Mouse (Mus musculus) embryonic fibroblast, embryonic 13.5 days (primary cell): Measurements from ENCODE around the gene Pik3r5.

Experiments used
- CTCF ChIP-seq: IDR thresholded peaks from 2 replicates; pipeline ENCODE4 v1.5.1; 2011; ENCODE audit warnings: mild to moderate bottlenecking, control low read depth, low read length, moderate library complexity, borderline replicate concordance; ENCODE audit not compliant: insufficient read depth
- POLR2A ChIP-seq: IDR thresholded peaks from 2 replicates; pipeline ENCODE4 v1.6.1; 2011; ENCODE audit warnings: low read depth, mild to moderate bottlenecking, control low read depth, low read length, moderate library complexity

DNA sequence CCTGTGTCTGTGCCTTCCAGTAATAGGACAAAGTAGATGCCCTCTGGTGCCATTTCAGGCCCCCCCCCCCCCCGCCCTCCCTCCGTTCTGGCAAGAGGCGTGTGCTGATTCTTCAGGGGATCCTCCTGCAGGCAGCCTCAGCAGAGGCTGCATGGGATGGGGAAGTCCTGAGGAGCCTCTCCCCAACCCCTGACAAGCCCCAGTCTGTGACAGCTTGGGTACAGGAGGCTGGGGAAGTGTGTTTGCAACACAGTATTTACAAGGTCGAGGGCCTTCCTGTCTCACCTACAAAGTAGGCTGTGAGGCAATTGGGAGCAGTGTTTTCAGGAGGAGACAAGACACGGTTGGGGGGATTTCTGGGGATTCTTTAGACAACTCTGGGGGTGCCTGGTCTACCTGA, 9.0 kb downstream of the Pik3r5 start:
- no peak for TF ChIP-seq CTCF
- TF ChIP-seq POLR2A, result no peak
